In genomic region chr16:34066922-34067321, GRCm38 (mm10) we compare ENCODE assay signal across 12 mouse cellular contexts.
DNase-seq lines count a peak whose midpoint lies in the region; ATAC-seq and TF ChIP-seq lines count a peak whose summit lies in the region.
"Had no signal": no experiment of that assay in that cellular context is flagged by ENCODE, and none has a peak within 500 bp of the region (broad histone marks: within the 10 kb centered on the region; RNA-seq: fewer than 3 reads in every experiment).

No protein-coding gene starts in this region.

- ATAC-seq in liver, postnatal 0 days = peak; percentile 67
- no peak for ATAC-seq in liver, embryonic 11.5 days (replicated peaks; ENCODE audit: low FRiP score)
- peak; percentile 85 for ATAC-seq in heart, embryonic 15.5 days (replicated peaks; ENCODE audit: insufficient number of reproducible peaks, insufficient read depth, low FRiP score, low read depth)
- ATAC-seq in frontal cortex, adult (ENCODE audit: low TSS enrichment) = no peak
- no peak for ATAC-seq in forebrain, postnatal 0 days

- no peaks in the 10 kb centered on the region for H3K27me3 ChIP-seq in liver, postnatal 0 days (ENCODE audit: insufficient read depth, low read length)
- H3K27me3 ChIP-seq in liver, embryonic 11.5 days (replicated peaks; ENCODE audit: control insufficient read depth, insufficient read depth, low read length) = no peaks in the 10 kb centered on the region
- H3K27me3 ChIP-seq in heart, embryonic 15.5 days = no peaks in the 10 kb centered on the region
- H3K27me3 ChIP-seq in forebrain, postnatal 0 days (ENCODE audit: insufficient read depth, low read length) = no peaks in the 10 kb centered on the region
- H3K27me3 ChIP-seq: embryonic facial prominence, embryonic 12.5 days; neural tube, embryonic 13.5 days had no signal

- no peak overlapping the region for H3K9ac ChIP-seq in liver, postnatal 0 days (replicated peaks)
- H3K9ac ChIP-seq in liver, embryonic 11.5 days (ENCODE audit: low read depth, low read length) = no peak overlapping the region
- H3K9ac ChIP-seq in heart, embryonic 15.5 days = no peak overlapping the region
- no peak overlapping the region for H3K9ac ChIP-seq in forebrain, postnatal 0 days
- H3K9ac ChIP-seq: embryonic facial prominence, embryonic 12.5 days; neural tube, embryonic 13.5 days had no signal

- 0 out of 2 replicates have a peak, but pooled peaks cover 2% of the 10 kb centered on the region for H3K36me3 ChIP-seq in liver, postnatal 0 days (replicated peaks; ENCODE audit: insufficient read depth, low read length)
- H3K36me3 ChIP-seq in liver, embryonic 11.5 days (ENCODE audit: control insufficient read depth, insufficient read depth, low read length) = no peaks in the 10 kb centered on the region
- H3K36me3 ChIP-seq in heart, embryonic 15.5 days = peaks cover 5% of the 10 kb centered on the region; the same call in 1 of the 2 replicates
- H3K36me3 ChIP-seq in forebrain, postnatal 0 days (ENCODE audit: insufficient read depth) = peaks cover 7% of the 10 kb centered on the region; the same call in 1 of the 2 replicates
- H3K36me3 ChIP-seq: embryonic facial prominence, embryonic 12.5 days; neural tube, embryonic 13.5 days had no signal

- H3K9me3 ChIP-seq in liver, postnatal 0 days (ENCODE audit: low read length) = no peaks in the 10 kb centered on the region
- no peaks in the 10 kb centered on the region for H3K9me3 ChIP-seq in liver, embryonic 11.5 days (ENCODE audit: control insufficient read depth, low read length)
- H3K9me3 ChIP-seq in heart, embryonic 15.5 days (replicated peaks) = no peaks in the 10 kb centered on the region
- H3K9me3 ChIP-seq in forebrain, postnatal 0 days (ENCODE audit: low read length) = no peaks in the 10 kb centered on the region
- H3K9me3 ChIP-seq: embryonic facial prominence, embryonic 12.5 days; neural tube, embryonic 13.5 days had no signal

- peak; percentile 52 for DNase-seq in adrenal gland, postnatal 14 days
- DNase-seq in adrenal gland, postnatal 4 days (ENCODE audit: low spot score in 2 of 2) = no peak
- no peak for DNase-seq in liver, postnatal 0 days
- no peak for DNase-seq in liver, embryonic 11.5 days (ENCODE audit: low spot score)
- peak; percentile 81 for DNase-seq in skeletal muscle tissue, adult 2 months (ENCODE audit: low read depth, low spot score)
- DNase-seq in forebrain, postnatal 0 days = no peak
- DNase-seq: cerebellum, postnatal 14 days; retina, postnatal 1 day had no signal

- H3K27ac ChIP-seq in liver, postnatal 0 days (ENCODE audit: low read depth) = no peak overlapping the region
- H3K27ac ChIP-seq in liver, embryonic 11.5 days (ENCODE audit: low read depth, low read length) = no peak overlapping the region
- peak overlapping the region; percentile 90 for H3K27ac ChIP-seq in heart, embryonic 15.5 days
- no peak overlapping the region for H3K27ac ChIP-seq in forebrain, postnatal 0 days (ENCODE audit: low read depth, low read length)
- H3K27ac ChIP-seq: embryonic facial prominence, embryonic 12.5 days; neural tube, embryonic 13.5 days had no signal

- no peak for TF ChIP-seq EP300 in liver, postnatal 0 days (IDR thresholded peaks at IDR 0.05; ENCODE audit: low read depth)

- no peak for TF ChIP-seq CTCF in liver, postnatal 0 days (IDR thresholded peaks at IDR 0.05; ENCODE audit: low read depth)
- TF ChIP-seq CTCF in forebrain, postnatal 0 days (IDR thresholded peaks at IDR 0.05; ENCODE audit: low read depth) = no peak

- H3K4me2 ChIP-seq in liver, postnatal 0 days (ENCODE audit: low read depth, low read length) = no peak overlapping the region
- no peak overlapping the region for H3K4me2 ChIP-seq in liver, embryonic 11.5 days
- no peak overlapping the region for H3K4me2 ChIP-seq in heart, embryonic 15.5 days
- H3K4me2 ChIP-seq in forebrain, postnatal 0 days (ENCODE audit: low read depth) = no peak overlapping the region
- H3K4me2 ChIP-seq: embryonic facial prominence, embryonic 12.5 days; neural tube, embryonic 13.5 days had no signal

- H3K4me1 ChIP-seq in liver, postnatal 0 days (ENCODE audit: insufficient read depth) = peaks cover 8% of the 10 kb centered on the region
- H3K4me1 ChIP-seq in liver, embryonic 11.5 days (replicated peaks; ENCODE audit: control insufficient read depth, insufficient read depth, low read length) = 0 out of 2 replicates have a peak, but pooled peaks cover 3% of the 10 kb centered on the region
- H3K4me1 ChIP-seq in heart, embryonic 15.5 days (replicated peaks) = peaks cover 28% of the 10 kb centered on the region
- no peaks in the 10 kb centered on the region for H3K4me1 ChIP-seq in forebrain, postnatal 0 days (ENCODE audit: insufficient read depth)
- H3K4me1 ChIP-seq: embryonic facial prominence, embryonic 12.5 days; neural tube, embryonic 13.5 days had no signal

- H3K4me3 ChIP-seq in liver, postnatal 0 days (ENCODE audit: low read depth, low read length) = no peak overlapping the region
- H3K4me3 ChIP-seq in liver, embryonic 11.5 days (ENCODE audit: low read depth, low read length) = no peak overlapping the region
- no peak overlapping the region for H3K4me3 ChIP-seq in heart, embryonic 15.5 days
- no peak overlapping the region for H3K4me3 ChIP-seq in forebrain, postnatal 0 days (ENCODE audit: low read depth, low read length)
- H3K4me3 ChIP-seq: embryonic facial prominence, embryonic 12.5 days; neural tube, embryonic 13.5 days had no signal

Comparison
In these comparisons a context has a peak if more than half of its experiments do, and no peak if none do; other contexts are left out.
1. DNase-seq: peak in adrenal gland, postnatal 14 days (single experiment) and skeletal muscle tissue, adult 2 months (single experiment); none in adrenal gland, postnatal 4 days (0 of 2), liver, postnatal 0 days (single experiment), liver, embryonic 11.5 days (single experiment) and forebrain, postnatal 0 days (single experiment).
2. ATAC-seq: peak in liver, postnatal 0 days (single experiment) and heart, embryonic 15.5 days (single experiment); none in liver, embryonic 11.5 days (single experiment), frontal cortex, adult (single experiment) and forebrain, postnatal 0 days (single experiment).